Mouse (Mus musculus) liver, postnatal 0 days (tissue): ENCODE measurements around the gene Gm5934. TPM values are rescaled to one million over a fixed set of nuclear protein-coding genes. Genes with fewer than 3 reads are reported as not detected.
"Not testable (repeated sequence)": the region's sequence is repeated elsewhere in the genome, so short reads cannot be mapped to it uniquely, and the experiment has no call there.

Experiments
- ATAC-seq: fragments of 200-750 bp; cut with Nextera tagmentation; 2 replicates; pipeline ENCODE4 v1.8.0; 2017; ENCODE audit warnings: mild to moderate bottlenecking, moderate library complexity
- DNase-seq: peaks from one replicate; pipeline ENCODE4 v3.0.0-alpha.2; 2016
- H3K27ac ChIP-seq: fragments of 300-500 bp; sonication (generic); 2 replicates; pipeline ENCODE4 v1.5.1; 2014; ENCODE audit warnings: antibody characterized with exemption, moderate library complexity, mild to moderate bottlenecking, low read depth
- H3K27me3 ChIP-seq: fragments of 300-500 bp; sonication (generic); 2 replicates; pipeline ENCODE4 v1.6.1; 2014; ENCODE audit warnings: low read length, control low read depth, mixed read lengths; ENCODE audit not compliant: insufficient read depth
- H3K36me3 ChIP-seq: fragments of 300-500 bp; sonication (generic); replicated peaks from 2 replicates; pipeline ENCODE4 v1.6.1; 2014; ENCODE audit warnings: mild to moderate bottlenecking, control low read depth, low read length, moderate library complexity, mixed read lengths; ENCODE audit not compliant: insufficient read depth
- H3K4me1 ChIP-seq: fragments of 300-500 bp; sonication (generic); 2 replicates; pipeline ENCODE4 v1.6.1; 2014; ENCODE audit warnings: antibody characterized with exemption, mild to moderate bottlenecking, control low read depth; ENCODE audit not compliant: insufficient read depth
- H3K4me2 ChIP-seq: fragments of 300-500 bp; sonication (generic); 2 replicates; pipeline ENCODE4 v1.6.1; 2014; ENCODE audit warnings: low read depth, mild to moderate bottlenecking, low read length, moderate library complexity, mixed read lengths
- H3K4me3 ChIP-seq: fragments of 300-500 bp; sonication (generic); 2 replicates; pipeline ENCODE4 v1.5.1; 2014; ENCODE audit warnings: low read depth, low read length
- H3K9ac ChIP-seq: fragments of 300-500 bp; sonication (generic); replicated peaks from 2 replicates; pipeline ENCODE4 v1.6.1; 2014; ENCODE audit warnings: mild to moderate bottlenecking, moderate library complexity
- H3K9me3 ChIP-seq: fragments of 300-500 bp; sonication (generic); 2 replicates; pipeline ENCODE4 v1.6.1; 2016; ENCODE audit warnings: mild to moderate bottlenecking, control low read depth, low read length, mixed read lengths
- WGBS: fragments of 180-500 bp; shearing (Covaris S2); extraction: QIAGEN DNeasy Blood & Tissue Kit; methylation state at CpG from one replicate; pipeline ENCODE4 v1.1.7; 2014; ENCODE audit not compliant: insufficient replicate concordance; 5-methylcytosine and 5-hydroxymethylcytosine counted together
- polyA plus RNA-seq: library from polyadenylated mRNA; unstranded; fragments of >200 nt; fragmentation: Nextera tagmentation; extraction: Ambion mirVana; gene quantifications from 2 replicates; pipeline ENCODE4 v1.2.1, GENCODE M21; 2015

The Gm5934 gene
- not detected in 2 replicates for polyA plus RNA-seq

DNA sequence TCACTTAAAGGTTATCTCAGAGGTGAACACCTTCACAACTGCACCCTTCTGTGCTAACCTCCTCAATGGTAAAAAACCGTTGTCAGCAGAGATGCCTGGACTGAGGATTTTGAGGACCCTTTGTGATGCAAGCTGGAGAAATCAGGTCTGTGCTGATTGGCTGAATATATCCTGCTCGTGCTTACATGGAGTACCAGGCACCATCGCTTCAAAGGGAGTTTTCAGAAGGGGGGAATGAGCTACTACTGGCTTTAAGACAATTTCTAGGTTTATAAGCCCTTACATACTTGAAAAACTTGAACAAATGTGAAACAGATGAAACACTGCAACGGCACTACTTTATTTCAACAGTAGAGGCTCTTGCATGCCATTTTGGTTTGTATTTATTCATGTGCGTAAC is at the start of gene Gm5934:
TSS of gene Gm5934 (minus strand) at position 101 of the 400 bp plus-strand sequence.
- not testable (repeated sequence) for H3K4me2 ChIP-seq, H3K27ac ChIP-seq, DNase-seq, H3K27me3 ChIP-seq, H3K9ac ChIP-seq, H3K4me1 ChIP-seq, H3K36me3 ChIP-seq, H3K4me3 ChIP-seq, H3K9me3 ChIP-seq, ATAC-seq
- 72% methylated on average over 5 of the region's 5 CpGs for WGBS

Other genes with a start within 250 kb of the Gm5934 start
- gene Gm4297, start 74.1 kb upstream of the Gm5934 start, polyA plus RNA-seq, result not detected in 2 replicates